Mouse (Mus musculus) CH12.LX (cell line): Measurements from ENCODE around the gene Rbm15. TPM values are rescaled to one million over a fixed set of nuclear protein-coding genes. Genes with fewer than 3 reads are reported as not detected.

ENCODE experiments used
- DNase-seq: peaks from one replicate; pipeline ENCODE4 v3.0.0-alpha.2; 2013; ENCODE audit errors: extremely low read depth
- H3K27ac ChIP-seq: 2 replicates; pipeline ENCODE4 v1.5.1; 2012; ENCODE audit warnings: low read depth, mild to moderate bottlenecking, control low read depth, moderate library complexity; ENCODE audit not compliant: insufficient read depth
- H3K27me3 ChIP-seq: replicated peaks from 2 replicates; pipeline ENCODE3; 2012; ENCODE audit warnings: inconsistent platforms
- H3K36me3 ChIP-seq, 2 experiments: replicated peaks in 1 of 2; 2 replicates each; pipeline versions ENCODE3 to v1.6.1; 2012; ENCODE audit warnings: inconsistent platforms in 1 of 2, low read length in 1 of 2, mild to moderate bottlenecking in 1 of 2, mixed read lengths in 1 of 2, moderate library complexity in 1 of 2; ENCODE audit not compliant: control insufficient read depth in 1 of 2, insufficient read depth in 1 of 2
- H3K4me1 ChIP-seq, 2 experiments: 2 replicates each; pipeline ENCODE4 v1.6.1; 2012; ENCODE audit warnings: inconsistent platforms in 1 of 2, moderate library complexity in 1 of 2; ENCODE audit not compliant: insufficient read depth in 2 of 2, control insufficient read depth in 1 of 2
- H3K4me2 ChIP-seq: 2 replicates; pipeline ENCODE4 v1.6.1; 2012; ENCODE audit warnings: low read depth, mild to moderate bottlenecking, control low read depth; ENCODE audit not compliant: poor library complexity, insufficient read depth, severe bottlenecking
- H3K4me3 ChIP-seq, 3 experiments: fragments of 150-350 bp in 1 of 3; sonication (generic) in 1 of 3; replicated peaks in 1 of 3; 2 replicates each; pipeline versions ENCODE3 to v1.5.1; 2011 to 2012; ENCODE audit warnings: low read depth in 2 of 3, low read length in 2 of 3, mild to moderate bottlenecking in 2 of 3, moderate library complexity in 2 of 3, control low read depth in 1 of 3, improper control_type of control experiment in 1 of 3, inconsistent platforms in 1 of 3, mixed read lengths in 1 of 3; ENCODE audit not compliant: poor library complexity in 1 of 3
- H3K79me2 ChIP-seq: replicated peaks from 2 replicates; pipeline ENCODE4 v1.6.1; 2012; ENCODE audit warnings: mild to moderate bottlenecking, moderate library complexity; ENCODE audit not compliant: control insufficient read depth, poor library complexity, insufficient read depth, severe bottlenecking; ENCODE audit errors: extremely low read depth
- H3K9ac ChIP-seq: 2 replicates; pipeline ENCODE4 v1.6.1; 2012; ENCODE audit warnings: low read depth, mild to moderate bottlenecking, control low read depth, moderate library complexity; ENCODE audit not compliant: insufficient read depth
- H3K9me3 ChIP-seq: replicated peaks from 2 replicates; pipeline ENCODE3; 2012; ENCODE audit warnings: low read length, inconsistent platforms, mixed read lengths
- BHLHE40 ChIP-seq: IDR thresholded peaks from 2 replicates; pipeline ENCODE4 v1.6.1; 2011; ENCODE audit warnings: mild to moderate bottlenecking, low read depth, low read length, improper control_type of control experiment
- CHD1 ChIP-seq: IDR thresholded peaks from 2 replicates; pipeline ENCODE4 v1.6.1; 2012; ENCODE audit warnings: low read depth, low read length, improper control_type of control experiment, inconsistent platforms
- CHD2 ChIP-seq: IDR thresholded peaks from 2 replicates; pipeline ENCODE4 v1.6.1; 2011; ENCODE audit warnings: low read length, improper control_type of control experiment
- CTCF ChIP-seq, 2 experiments: IDR thresholded peaks in 1 of 2; conservative IDR thresholded peaks in 1 of 2; 2 replicates each; pipeline ENCODE4 v1.5.1; 2011 to 2012; ENCODE audit warnings: low read depth in 2 of 2, low read length in 2 of 2, improper control_type of control experiment in 1 of 2, inconsistent platforms in 1 of 2, mild to moderate bottlenecking in 1 of 2, moderate library complexity in 1 of 2
- EP300 ChIP-seq: IDR thresholded peaks from 2 replicates; pipeline ENCODE4 v1.6.1; 2011; ENCODE audit warnings: low read length, improper control_type of control experiment
- JUN ChIP-seq: IDR thresholded peaks from 2 replicates; pipeline ENCODE4 v1.6.1; 2011; ENCODE audit warnings: low read depth, mild to moderate bottlenecking, low read length, improper control_type of control experiment, moderate library complexity; ENCODE audit not compliant: insufficient read depth
- MAFK ChIP-seq: IDR thresholded peaks from 2 replicates; pipeline ENCODE4 v1.6.1; 2011; ENCODE audit warnings: low read length, improper control_type of control experiment; ENCODE audit not compliant: insufficient replicate concordance
- MAX ChIP-seq: IDR thresholded peaks from 2 replicates; pipeline ENCODE4 v1.6.1; 2011; ENCODE audit warnings: low read length, improper control_type of control experiment
- MXI1 ChIP-seq: IDR thresholded peaks from 2 replicates; pipeline ENCODE4 v1.6.1; 2011; ENCODE audit warnings: mild to moderate bottlenecking, low read depth, low read length, improper control_type of control experiment
- MYC ChIP-seq: IDR thresholded peaks from 2 replicates; pipeline ENCODE4 v1.6.1; 2011; ENCODE audit warnings: low read depth, mild to moderate bottlenecking, improper control_type of control experiment, low read length
- POLR2A ChIP-seq: IDR thresholded peaks from 2 replicates; pipeline ENCODE4 v1.6.1; 2011; ENCODE audit warnings: low read depth, mild to moderate bottlenecking, improper control_type of control experiment, low read length
- POLR2AphosphoS2 ChIP-seq: IDR thresholded peaks from 2 replicates; pipeline ENCODE4 v1.6.1; 2011; ENCODE audit warnings: low read depth, low read length, improper control_type of control experiment
- RCOR1 ChIP-seq: conservative IDR thresholded peaks from 2 replicates; pipeline ENCODE4 v1.6.1; 2012; ENCODE audit warnings: low read depth, mild to moderate bottlenecking, inconsistent platforms, low read length, improper control_type of control experiment
- SIN3A ChIP-seq: IDR thresholded peaks from 2 replicates; pipeline ENCODE4 v1.6.1; 2012; ENCODE audit warnings: low read length, improper control_type of control experiment, inconsistent platforms
- SMC3 ChIP-seq: IDR thresholded peaks from 2 replicates; pipeline ENCODE4 v1.6.1; 2011; ENCODE audit warnings: low read depth, low read length, improper control_type of control experiment
- TBP ChIP-seq: conservative IDR thresholded peaks from 2 replicates; pipeline ENCODE4 v1.6.1; 2011; ENCODE audit warnings: low read depth, low read length, improper control_type of control experiment
- UBTF ChIP-seq: IDR thresholded peaks from 2 replicates; pipeline ENCODE4 v1.6.1; 2012; ENCODE audit warnings: low read depth, mild to moderate bottlenecking, inconsistent platforms, low read length, improper control_type of control experiment, moderate library complexity
- USF2 ChIP-seq: conservative IDR thresholded peaks from 2 replicates; pipeline ENCODE4 v1.6.1; 2011; ENCODE audit warnings: low read depth, low read length, improper control_type of control experiment
- ZKSCAN1 ChIP-seq: IDR thresholded peaks from 2 replicates; pipeline ENCODE4 v1.6.1; 2012; ENCODE audit warnings: low read depth, inconsistent platforms, low read length, improper control_type of control experiment, borderline replicate concordance
- ZNF384 ChIP-seq: IDR thresholded peaks from 2 replicates; pipeline ENCODE4 v1.6.1; 2012; ENCODE audit warnings: low read depth, low read length, improper control_type of control experiment, inconsistent platforms
- dilution Hi-C: fragments of 300-500 bp; cut with MboI; formaldehyde crosslinking; loops from 2 replicates; pipeline ENCODE4 v1.14.3; 2020; ENCODE audit warnings: low sequenced_read_pairs; ENCODE audit not compliant: extremely low pct_unique_long_range_greater_than_20kb, extremely low pct_ligation_motif_present
- in situ Hi-C: fragments of 300-500 bp; cut with MboI; formaldehyde crosslinking; loops from 3 replicates; pipeline ENCODE4 v1.14.3; 2019; ENCODE audit warnings: low sequenced_read_pairs, low pct_ligation_motif_present, low pct_unique_long_range_greater_than_20kb, mixed read lengths
- polyA plus RNA-seq: library from polyadenylated mRNA; unstranded; fragments of >175 nt; gene quantifications from 2 replicates; pipeline ENCODE4 v1.2.1, GENCODE M21; 2012; ENCODE audit warnings: low read depth; ENCODE audit not compliant: insufficient read length
- total RNA-seq, 2 experiments: library from RNA; depleted of rRNA; stranded (reverse); fragments of 300-350 nt in 1 of 2; fragments of >200 nt in 1 of 2; gene quantifications; 2 replicates each; pipeline ENCODE4 v1.2.3; 2012 to 2014

Gene Rbm15
- total and polyA plus RNA-seq, 3 experiments = 15.2 to 26.0 (median 17.2) TPM

DNA sequence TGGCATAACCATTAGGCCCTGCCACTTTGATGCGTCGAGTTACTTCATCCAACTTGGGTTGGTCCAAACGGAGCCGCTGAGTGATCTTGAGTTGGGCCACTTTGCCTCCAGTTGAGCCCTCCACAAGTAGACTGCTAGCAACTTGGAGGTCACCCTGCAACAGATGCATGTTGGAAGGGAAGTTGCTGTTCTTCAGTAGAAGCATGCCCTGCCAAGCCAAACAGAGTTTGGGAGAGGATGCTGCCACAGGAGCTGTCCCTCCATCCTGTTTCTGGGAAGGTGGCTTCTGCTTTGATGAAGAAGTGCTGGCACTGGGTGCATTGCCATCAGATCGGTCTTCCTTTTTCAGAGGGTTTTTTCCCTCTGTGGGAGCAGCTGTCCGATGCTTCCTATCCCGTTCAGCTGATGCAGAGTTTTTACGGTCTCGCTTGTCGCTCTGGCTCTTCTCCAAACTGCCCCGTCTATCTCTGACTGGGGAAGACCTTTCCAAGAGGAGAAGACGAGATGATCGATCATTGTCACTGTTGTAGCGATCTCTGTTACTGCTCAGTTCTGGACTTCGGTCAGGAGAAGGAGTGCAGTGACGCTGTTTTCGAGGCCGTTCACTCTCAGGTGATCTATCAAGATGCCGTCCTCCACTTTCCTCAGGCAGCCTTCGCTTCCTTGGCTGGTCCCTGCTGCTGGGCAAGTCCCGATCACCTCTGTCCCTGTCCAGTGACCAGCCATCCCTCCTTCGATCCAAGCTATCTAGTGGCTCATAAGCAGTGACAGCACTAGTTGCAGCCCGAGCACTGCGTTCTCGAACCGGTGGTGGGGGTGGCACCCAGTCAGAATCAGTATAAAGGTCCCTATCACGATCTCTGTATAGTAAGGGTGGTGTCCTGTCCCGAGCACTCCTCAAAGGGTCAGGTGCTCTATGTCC is 2.7 kb downstream of the Rbm15 start:
- dilution Hi-C loops = no loop called here
- TF ChIP-seq POLR2AphosphoS2 (no peak), SIN3A (peak; percentile 42), CHD2 (no peak), POLR2A (no peak)
- TF ChIP-seq, all 38 proteins: peak for 1
- H3K9ac ChIP-seq = peak overlapping the region; percentile 97; the same call in 1 of the 2 replicates
- DNase-seq = no peak
- in situ Hi-C loops = no loop called here
- peak overlapping the region; percentile 82 to 94 (median 92) for H3K4me3 ChIP-seq
- H3K4me2 ChIP-seq = peak overlapping the region; percentile 68
- H3K27ac ChIP-seq = no peak overlapping the region
- peaks cover 53% of the 10 kb centered on the region for H3K79me2 ChIP-seq
- no peaks in the 10 kb centered on the region for H3K9me3 ChIP-seq
- no peaks in the 10 kb centered on the region for H3K27me3 ChIP-seq
- H3K36me3 ChIP-seq = peaks cover 19 to 36% of the 10 kb centered on the region in 2 experiments
- peaks cover 0 to 39% of the 10 kb centered on the region in 2 experiments; a peak in 2 of 4 replicates for H3K4me1 ChIP-seq

DNA sequence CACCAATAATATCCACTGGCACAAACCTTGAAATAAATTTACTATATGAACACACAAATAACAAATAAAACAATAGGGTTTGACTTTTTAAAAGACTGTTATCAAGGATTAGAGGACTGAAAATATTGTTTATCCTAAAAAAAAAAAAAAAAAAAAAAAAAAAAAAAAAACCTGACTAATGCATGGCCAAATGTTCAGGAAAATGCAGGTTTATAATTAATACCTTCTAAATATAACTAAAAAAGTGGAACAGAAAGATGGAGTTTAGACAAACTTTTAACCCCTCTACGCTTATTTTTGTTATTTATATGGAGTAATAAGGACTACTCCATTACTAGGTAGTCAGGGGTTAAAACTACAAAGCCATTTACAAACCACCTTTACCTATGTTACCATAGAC is 7.0 kb downstream of the Rbm15 start:
- H3K27me3 ChIP-seq = no peaks in the 10 kb centered on the region
- dilution Hi-C loops = no loop called here
- H3K79me2 ChIP-seq = peaks cover 72% of the 10 kb centered on the region
- no peaks in the 10 kb centered on the region for H3K9me3 ChIP-seq
- peaks cover 29 to 51% of the 10 kb centered on the region in 2 experiments for H3K36me3 ChIP-seq
- no peak for DNase-seq
- H3K4me3 ChIP-seq = no peak overlapping the region
- in situ Hi-C loops = no loop called here
- TF ChIP-seq ZNF384 (peak; percentile 63), POLR2AphosphoS2 (no peak)
- H3K9ac ChIP-seq = no peak overlapping the region
- H3K4me1 ChIP-seq = peaks cover 6 to 65% of the 10 kb centered on the region in 2 experiments
- H3K27ac ChIP-seq = no peak overlapping the region
- no peak overlapping the region for H3K4me2 ChIP-seq

DNA sequence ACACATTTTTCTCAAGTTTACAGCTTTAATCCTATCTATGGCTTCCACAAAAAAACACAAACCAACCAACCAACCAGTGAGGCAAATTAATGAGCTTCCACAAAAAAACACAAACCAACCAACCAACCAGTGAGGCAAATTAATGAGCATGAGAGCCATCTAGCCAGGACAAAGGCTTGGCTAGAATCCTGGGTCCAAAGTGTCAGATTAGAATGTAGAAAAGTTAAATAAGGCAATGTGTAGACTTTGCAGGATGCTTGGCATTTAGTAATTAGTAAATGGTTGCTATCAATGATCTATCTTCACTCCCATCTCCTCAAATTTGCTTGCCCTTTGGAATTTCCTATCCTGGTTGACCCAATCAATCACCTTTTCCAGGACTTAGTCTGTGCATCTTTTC is 11.7 kb downstream of the Rbm15 start:
- dilution Hi-C loops = no loop called here
- in situ Hi-C loops = no loop called here
- H3K27me3 ChIP-seq = no peaks in the 10 kb centered on the region
- H3K4me3 ChIP-seq = no peak overlapping the region
- H3K36me3 ChIP-seq = peaks cover 18 to 45% of the 10 kb centered on the region in 2 experiments
- TF ChIP-seq EP300 (no peak), SIN3A (no peak), TBP (no peak), USF2 (no peak), MYC (no peak), SMC3 (no peak), ZKSCAN1 (no peak), BHLHE40 (no peak), CTCF (conservative IDR thresholded peaks at IDR 0.05 in 1 of 2, IDR thresholded peaks at IDR 0.05 in 1 of 2; ENCODE audit: low read depth in 2 of 2, low read length in 2 of 2) (no peak), MXI1 (no peak), UBTF (no peak), CHD2 (no peak), CHD1 (no peak), JUN (no peak), RCOR1 (no peak), MAX (no peak), MAFK (no peak), ZNF384 (no peak)
- H3K27ac ChIP-seq = no peak overlapping the region
- H3K4me1 ChIP-seq = peaks cover 10 to 74% of the 10 kb centered on the region in 2 experiments
- H3K79me2 ChIP-seq = peaks cover 77% of the 10 kb centered on the region
- no peaks in the 10 kb centered on the region for H3K9me3 ChIP-seq
- no peak overlapping the region for H3K9ac ChIP-seq
- DNase-seq = no peak
- H3K4me2 ChIP-seq = no peak overlapping the region
